Mouse (Mus musculus) cerebellum, adult 2 months (tissue): ENCODE measurements at regions not wholly inside any gene's neighbourhood (a gene's known extent, or its start where the extent isn't known, plus 50 kb on each side); places are given as distances from the start of the nearest gene placed in this dataset.
A peak's percentile ranks its signal among the peaks of the same experiment; 100 is the strongest.

Source experiments
- DNase-seq, 2 experiments: peaks; one replicate each; pipeline ENCODE4 v3.0.0; 2021
- H3K27ac ChIP-seq: fragments of 200-500 bp; 2 replicates; pipeline ENCODE4 v1.5.1; 2012; ENCODE audit warnings: low read length, control low read depth, inconsistent platforms; ENCODE audit not compliant: insufficient read depth
- H3K27me3 ChIP-seq: fragments of 200-500 bp; 2 replicates; pipeline ENCODE4 v1.6.1; 2012; ENCODE audit warnings: inconsistent platforms, mild to moderate bottlenecking, low read length, moderate library complexity; ENCODE audit not compliant: control insufficient read depth, insufficient read depth
- H3K4me1 ChIP-seq: fragments of 200-500 bp; 2 replicates; pipeline ENCODE4 v1.6.1; 2011; ENCODE audit warnings: low read length; ENCODE audit not compliant: control insufficient read depth, insufficient read depth
- H3K4me3 ChIP-seq: fragments of 200-500 bp; replicated peaks from 2 replicates; pipeline ENCODE3; 2011; ENCODE audit warnings: mild to moderate bottlenecking, low read depth, low read length, control low read depth; ENCODE audit not compliant: insufficient read depth
- CTCF ChIP-seq: fragments of 200-500 bp; IDR thresholded peaks from 2 replicates; pipeline ENCODE4 v1.5.1; 2011; ENCODE audit warnings: low read depth, mild to moderate bottlenecking, control low read depth, low read length, moderate library complexity, borderline replicate concordance; ENCODE audit not compliant: insufficient read depth
- POLR2A ChIP-seq: fragments of 200-500 bp; IDR thresholded peaks from 2 replicates; pipeline ENCODE4 v1.6.1; 2011; ENCODE audit warnings: low read length, control low read depth, borderline replicate concordance; ENCODE audit not compliant: insufficient read depth
- WGBS: fragments of 180-500 bp; shearing (Covaris S2); methylation state at CpG from one replicate; pipeline ENCODE4 v1.1.7; 2018; 5-methylcytosine and 5-hydroxymethylcytosine counted together

DNA sequence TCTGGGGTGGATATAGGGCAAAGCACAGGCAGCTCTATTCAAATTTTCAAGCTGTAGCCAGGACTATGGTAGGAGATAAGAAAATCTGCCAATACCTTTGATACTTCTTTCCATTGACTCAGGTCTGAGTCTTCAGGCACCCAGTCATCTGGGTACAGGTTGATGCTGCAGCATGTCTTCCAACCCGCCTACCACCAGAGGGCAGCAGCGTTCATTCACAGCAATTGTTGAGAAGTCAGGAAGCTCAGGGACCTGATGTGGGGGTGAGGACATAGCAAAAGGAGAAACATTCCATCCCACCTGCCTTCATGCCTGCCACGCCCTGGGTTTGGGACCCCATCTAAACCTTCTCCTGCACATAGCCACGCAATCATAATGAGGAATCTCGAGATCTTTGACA, 118.2 kb upstream of the Gm21876 start:
- peak; percentile 1 to 5 for DNase-seq
- 17% methylated on average over 5 of the region's 5 CpGs for WGBS
- Histone ChIP-seq H3K4me1 (no peaks in the 10 kb centered on the region), H3K27me3 (no peaks in the 10 kb centered on the region), H3K4me3 (no peak overlapping the region), H3K27ac (no peak overlapping the region)
- TF ChIP-seq CTCF: peak; percentile 56
- no peak for TF ChIP-seq POLR2A

- DNase-seq: no peak
- WGBS: 29% methylated on average over 1 of the region's 1 CpGs
- Histone ChIP-seq H3K4me3 (no peak overlapping the region), H3K4me1 (no peaks in the 10 kb centered on the region), H3K27ac (no peak overlapping the region), H3K27me3 (no peaks in the 10 kb centered on the region)
- TF ChIP-seq CTCF (no peak), POLR2A (no peak)
These were observed 120.0 kb upstream of the Gm21876 start for GRCm38 (mm10) chrX:21295460-21295859.

- no peaks in the 10 kb centered on the region for H3K27me3 ChIP-seq
- H3K4me3 ChIP-seq: no peak overlapping the region
- H3K27ac ChIP-seq: no peak overlapping the region
- TF ChIP-seq CTCF (no peak), POLR2A (no peak)
- no peak for DNase-seq
- WGBS: 71% methylated on average over 6 of the region's 6 CpGs
- no peaks in the 10 kb centered on the region for H3K4me1 ChIP-seq
These were observed 121.9 kb upstream of the Gm21876 start for GRCm38 (mm10) chrX:21297349-21297748.

DNA sequence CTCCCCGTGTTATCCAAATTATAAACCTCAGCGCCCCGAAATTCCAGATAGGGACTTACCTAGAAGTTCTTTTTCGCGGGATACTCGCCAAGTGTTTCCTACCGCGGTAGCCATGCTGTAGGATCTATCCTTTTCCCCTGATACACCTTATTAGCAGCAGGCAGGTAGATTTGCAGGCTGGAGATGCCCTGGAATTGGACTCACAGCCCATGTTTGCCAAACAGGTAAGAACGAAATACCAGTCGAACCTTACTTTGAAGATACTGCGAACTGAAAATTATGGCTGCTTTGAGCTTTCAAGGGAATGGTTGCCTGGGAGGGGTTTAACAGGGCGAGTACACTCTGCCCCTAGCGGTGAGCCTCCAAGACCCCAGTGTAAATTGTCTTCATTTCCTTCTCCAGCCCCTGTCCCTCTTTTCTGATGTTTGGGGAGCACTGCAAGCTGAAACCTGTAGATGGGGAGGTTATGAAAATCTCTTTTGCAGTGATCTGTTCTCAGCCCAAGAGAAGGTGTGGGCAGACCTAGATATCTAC, 149.8 kb upstream of the Agtr2 start:
- peak overlapping the region; percentile 59 for H3K4me3 ChIP-seq
- no peak overlapping the region for H3K27ac ChIP-seq
- DNase-seq: peak in 1 of 2 experiments; percentile 8
- no peak for TF ChIP-seq POLR2A
- no peak for TF ChIP-seq CTCF
- WGBS: 22% methylated on average over 13 of the region's 13 CpGs
- no peaks in the 10 kb centered on the region for H3K4me1 ChIP-seq
- no peaks in the 10 kb centered on the region for H3K27me3 ChIP-seq

- WGBS: 45% methylated on average over 1 of the region's 1 CpGs
- Histone ChIP-seq H3K27me3 (no peaks in the 10 kb centered on the region), H3K4me1 (no peaks in the 10 kb centered on the region), H3K4me3 (no peak overlapping the region), H3K27ac (no peak overlapping the region)
- DNase-seq: no peak
- TF ChIP-seq CTCF (no peak), POLR2A (no peak)
These were observed 139.9 kb upstream of the Agtr2 start for GRCm38 (mm10) chrX:21344397-21344796.

DNA sequence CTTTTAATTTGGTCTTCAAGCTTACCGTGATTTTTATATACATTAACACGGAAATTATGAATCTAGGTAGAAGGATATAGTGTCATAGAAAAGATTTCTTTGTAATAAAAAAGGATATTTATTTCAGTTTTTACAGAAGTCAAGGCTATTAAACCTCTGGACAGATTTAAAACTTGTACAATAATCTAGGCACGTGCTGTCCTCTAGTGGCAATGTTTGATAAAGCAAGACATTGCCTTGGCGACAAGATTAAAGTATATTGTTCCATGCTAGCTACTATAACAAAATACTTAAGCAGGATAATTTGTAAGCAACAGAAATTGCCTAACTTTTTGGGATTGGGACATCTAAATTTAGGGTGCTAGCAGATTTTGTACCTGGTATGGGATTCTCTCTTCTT, 133.8 kb upstream of the Agtr2 start:
- no peaks in the 10 kb centered on the region for H3K4me1 ChIP-seq
- WGBS: 30% methylated on average over 4 of the region's 4 CpGs
- no peak overlapping the region for H3K4me3 ChIP-seq
- no peak for DNase-seq
- no peaks in the 10 kb centered on the region for H3K27me3 ChIP-seq
- H3K27ac ChIP-seq: no peak overlapping the region
- TF ChIP-seq CTCF: peak; percentile 29; the same call in 1 of the 2 replicates
- TF ChIP-seq POLR2A: no peak

DNA sequence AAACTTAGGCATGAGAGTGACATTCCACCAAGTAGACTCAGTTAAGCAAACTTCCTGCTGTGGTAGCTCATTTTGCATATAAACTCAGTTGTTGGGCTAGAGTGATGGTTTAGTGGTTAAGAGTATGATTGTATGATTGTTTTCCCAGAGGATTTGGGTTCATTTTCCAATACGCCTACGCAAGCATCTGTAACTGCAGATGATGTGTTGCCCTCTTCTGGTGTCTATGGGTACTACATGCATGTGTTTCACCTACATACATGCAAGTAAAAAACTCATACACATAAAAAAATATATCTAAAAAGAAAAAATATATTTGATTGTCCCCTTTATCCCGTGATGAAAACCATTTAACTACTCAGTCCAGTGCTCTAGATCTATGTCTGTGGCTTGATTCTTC, 132.0 kb upstream of the Agtr2 start:
- no peak for DNase-seq
- Histone ChIP-seq H3K4me3 (no peak overlapping the region), H3K27me3 (no peaks in the 10 kb centered on the region), H3K27ac (no peak overlapping the region), H3K4me1 (no peaks in the 10 kb centered on the region)
- TF ChIP-seq POLR2A (no peak), CTCF (no peak)
- WGBS: 43% methylated on average over 3 of the region's 3 CpGs

- peak; percentile 55 to 59 for DNase-seq
- 7% methylated on average over 43 of the region's 43 CpGs for WGBS
- peak overlapping the region; percentile 34; the same call in 1 of the 2 replicates for H3K27ac ChIP-seq
- H3K4me3 ChIP-seq: peak overlapping the region; percentile 74
- H3K27me3 ChIP-seq: no peaks in the 10 kb centered on the region
- TF ChIP-seq CTCF: no peak
- TF ChIP-seq POLR2A: no peak
- H3K4me1 ChIP-seq: no peaks in the 10 kb centered on the region
These were observed 123.3 kb upstream of the Agtr2 start for GRCm38 (mm10) chrX:21360771-21361667.
